Mouse (Mus musculus): ENCODE data around the gene Chst14.
A peak's percentile ranks its signal among the peaks of the same experiment; 100 is the strongest.

GRCm38 (mm10) chr2:118899981-118900825 is 26.1 kb upstream of the Chst14 start, which contains the start of gene Bahd1:
- no peak for TF ChIP-seq CTCF (IDR thresholded peaks at IDR 0.05; ENCODE audit: control insufficient read depth, insufficient read depth, insufficient replicate concordance, low read depth, low read length)
- TF ChIP-seq POLR2A (IDR thresholded peaks at IDR 0.05; ENCODE audit: control insufficient read depth, low read depth, low read length): peak; percentile 13; the same call in 1 of the 2 replicates
